In the genomic region with DNA sequence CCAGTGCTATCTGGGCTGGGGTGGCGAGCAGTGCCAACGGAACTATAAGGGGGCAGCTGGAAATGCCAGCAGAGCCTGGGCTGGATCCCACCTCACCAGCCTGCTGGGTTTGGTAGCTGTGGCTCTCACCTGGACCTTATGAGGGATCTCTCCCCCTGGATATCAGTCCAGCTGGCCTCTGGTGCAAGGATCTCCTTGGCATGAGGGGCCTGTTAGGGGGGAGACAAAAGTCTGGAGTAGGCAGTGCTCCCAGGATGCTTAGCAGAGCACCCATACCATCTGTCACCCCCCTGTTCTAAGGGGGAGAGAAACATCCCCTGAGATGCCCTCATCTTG, we compare ENCODE assay signal across 19 mouse cellular contexts. TPM values are rescaled to one million over a fixed set of nuclear protein-coding genes. Genes with fewer than 3 reads are reported as not detected.
DNase-seq lines count a peak whose midpoint lies in the region; ATAC-seq and TF ChIP-seq lines count a peak whose summit lies in the region.
"Had no signal": no experiment of that assay in that cellular context is flagged by ENCODE, and none has a peak within 500 bp of the region (broad histone marks: within the 10 kb centered on the region; RNA-seq: fewer than 3 reads in every experiment).

No protein-coding gene starts in this region.

- H3K27me3 ChIP-seq in erythroblast, embryonic 14.5 days (ENCODE audit: control insufficient read depth): no peaks in the 10 kb centered on the region
- no peaks in the 10 kb centered on the region for H3K27me3 ChIP-seq in hindbrain, embryonic 10.5 days (ENCODE audit: insufficient read depth, poor library complexity, severe bottlenecking)
- H3K27me3 ChIP-seq in hindbrain, embryonic 11.5 days (ENCODE audit: control insufficient read depth, insufficient read depth, low read length): no peaks in the 10 kb centered on the region
- H3K27me3 ChIP-seq in neural tube, embryonic 12.5 days (replicated peaks): no peaks in the 10 kb centered on the region
- no peaks in the 10 kb centered on the region for H3K27me3 ChIP-seq in neural tube, embryonic 15.5 days (replicated peaks)
- no peaks in the 10 kb centered on the region for H3K27me3 ChIP-seq in liver, postnatal 0 days (ENCODE audit: insufficient read depth, low read length)
- H3K27me3 ChIP-seq: forebrain, embryonic 15.5 days; heart, embryonic 15.5 days; hindbrain, embryonic 15.5 days; intestine, embryonic 15.5 days; limb, embryonic 13.5 days; Patski had no signal

- peaks cover 46% of the 10 kb centered on the region for H3K36me3 ChIP-seq in erythroblast, embryonic 14.5 days (ENCODE audit: control insufficient read depth)
- peaks cover 50% of the 10 kb centered on the region for H3K36me3 ChIP-seq in hindbrain, embryonic 10.5 days
- peaks cover 25% of the 10 kb centered on the region for H3K36me3 ChIP-seq in hindbrain, embryonic 11.5 days (ENCODE audit: control insufficient read depth, insufficient read depth, low read length)
- peaks cover 46% of the 10 kb centered on the region for H3K36me3 ChIP-seq in neural tube, embryonic 12.5 days
- H3K36me3 ChIP-seq in neural tube, embryonic 15.5 days: peaks cover 33% of the 10 kb centered on the region
- H3K36me3 ChIP-seq in liver, postnatal 0 days (replicated peaks; ENCODE audit: insufficient read depth, low read length): peaks cover 7% of the 10 kb centered on the region

- H3K4me2 ChIP-seq in hindbrain, embryonic 11.5 days (replicated peaks; ENCODE audit: low read depth, low read length): no peak overlapping the region
- 0 out of 2 replicates have a peak overlapping the region, but pooled peaks have one; percentile 24 for H3K4me2 ChIP-seq in neural tube, embryonic 12.5 days (replicated peaks)
- no peak overlapping the region for H3K4me2 ChIP-seq in neural tube, embryonic 15.5 days
- H3K4me2 ChIP-seq in liver, postnatal 0 days (ENCODE audit: low read depth, low read length): peak overlapping the region; percentile 90; the same call in 1 of the 2 replicates
- H3K4me2 ChIP-seq: forebrain, embryonic 15.5 days; hindbrain, embryonic 15.5 days; intestine, embryonic 15.5 days had no signal

- ATAC-seq in erythroblast, adult 5-6 weeks (replicated peaks; ENCODE audit: low FRiP score, poor library complexity, severe bottlenecking): no peak
- no peak for ATAC-seq in hindbrain, embryonic 11.5 days (ENCODE audit: low FRiP score)
- no peak for ATAC-seq in neural tube, embryonic 12.5 days (ENCODE audit: low FRiP score, low read depth)
- ATAC-seq in neural tube, embryonic 15.5 days (ENCODE audit: low FRiP score): no peak
- ATAC-seq in liver, postnatal 0 days: no peak
- ATAC-seq: forebrain, embryonic 15.5 days; intestine, embryonic 15.5 days; midbrain, embryonic 16.5 days; Patski had no signal

- TF ChIP-seq CTCF in liver, postnatal 0 days (IDR thresholded peaks at IDR 0.05; ENCODE audit: low read depth): no peak

- H3K4me3 ChIP-seq in erythroblast, embryonic 14.5 days (replicated peaks): peak overlapping the region; percentile 93
- peak overlapping the region; percentile 16 for H3K4me3 ChIP-seq in hindbrain, embryonic 10.5 days
- no peak overlapping the region for H3K4me3 ChIP-seq in hindbrain, embryonic 11.5 days (ENCODE audit: low read depth, low read length)
- no peak overlapping the region for H3K4me3 ChIP-seq in neural tube, embryonic 12.5 days
- H3K4me3 ChIP-seq in neural tube, embryonic 15.5 days (replicated peaks): no peak overlapping the region
- H3K4me3 ChIP-seq in liver, postnatal 0 days (ENCODE audit: low read depth, low read length): no peak overlapping the region
- H3K4me3 ChIP-seq: forebrain, embryonic 15.5 days; heart, embryonic 15.5 days; hindbrain, embryonic 15.5 days; intestine, embryonic 15.5 days; limb, embryonic 13.5 days had no signal

- no peak for DNase-seq in hindbrain, embryonic 10.5 days (ENCODE audit: low spot score)
- DNase-seq in hindbrain, embryonic 11.5 days (ENCODE audit: low spot score): no peak
- no peak for DNase-seq in liver, postnatal 0 days
- DNase-seq in cerebellum, postnatal 14 days: no peak
- DNase-seq: adrenal gland, postnatal 10 days; cerebellum, adult 9-11 months; embryo, embryonic 11 days; right cerebral cortex, postnatal 4 days had no signal

- no peak for TF ChIP-seq EP300 in liver, postnatal 0 days (IDR thresholded peaks at IDR 0.05; ENCODE audit: low read depth)

- 98% methylated on average over 2 of the region's 2 CpGs for WGBS in hindbrain, embryonic 10.5 days
- WGBS in hindbrain, embryonic 11.5 days: 100% methylated on average over 2 of the region's 2 CpGs
- WGBS in neural tube, embryonic 12.5 days: 100% methylated on average over 2 of the region's 2 CpGs
- WGBS in neural tube, embryonic 15.5 days: 100% methylated on average over 2 of the region's 2 CpGs
- WGBS in liver, postnatal 0 days (ENCODE audit: insufficient replicate concordance): 91% methylated on average over 2 of the region's 2 CpGs

- no peaks in the 10 kb centered on the region for H3K9me3 ChIP-seq in erythroblast, embryonic 14.5 days (ENCODE audit: control insufficient read depth, low read length)
- no peaks in the 10 kb centered on the region; the same call in 1 of the 2 replicates for H3K9me3 ChIP-seq in hindbrain, embryonic 10.5 days
- no peaks in the 10 kb centered on the region for H3K9me3 ChIP-seq in hindbrain, embryonic 11.5 days (ENCODE audit: control insufficient read depth, low read length)
- H3K9me3 ChIP-seq in neural tube, embryonic 12.5 days: no peaks in the 10 kb centered on the region
- H3K9me3 ChIP-seq in neural tube, embryonic 15.5 days (replicated peaks): no peaks in the 10 kb centered on the region
- H3K9me3 ChIP-seq in liver, postnatal 0 days (ENCODE audit: low read length): no peaks in the 10 kb centered on the region
- H3K9me3 ChIP-seq: forebrain, embryonic 15.5 days; heart, embryonic 15.5 days; hindbrain, embryonic 15.5 days; intestine, embryonic 15.5 days; limb, embryonic 13.5 days had no signal

- 0 out of 2 replicates have a peak overlapping the region, but pooled peaks have one; percentile 42 for H3K27ac ChIP-seq in hindbrain, embryonic 10.5 days
- no peak overlapping the region for H3K27ac ChIP-seq in hindbrain, embryonic 11.5 days (ENCODE audit: low read depth, low read length)
- H3K27ac ChIP-seq in neural tube, embryonic 12.5 days: no peak overlapping the region
- no peak overlapping the region for H3K27ac ChIP-seq in neural tube, embryonic 15.5 days (replicated peaks)
- H3K27ac ChIP-seq in liver, postnatal 0 days (ENCODE audit: low read depth): peak overlapping the region; percentile 87
- H3K27ac ChIP-seq: forebrain, embryonic 15.5 days; hindbrain, embryonic 15.5 days; intestine, embryonic 15.5 days; limb, embryonic 13.5 days had no signal

- peaks cover 88% of the 10 kb centered on the region for H3K4me1 ChIP-seq in erythroblast, embryonic 14.5 days (ENCODE audit: control insufficient read depth)
- H3K4me1 ChIP-seq in hindbrain, embryonic 10.5 days (replicated peaks): peaks cover 66% of the 10 kb centered on the region
- H3K4me1 ChIP-seq in hindbrain, embryonic 11.5 days (replicated peaks; ENCODE audit: control insufficient read depth, insufficient read depth, low read length): peaks cover 14% of the 10 kb centered on the region
- peaks cover 55% of the 10 kb centered on the region for H3K4me1 ChIP-seq in neural tube, embryonic 12.5 days
- peaks cover 46% of the 10 kb centered on the region for H3K4me1 ChIP-seq in neural tube, embryonic 15.5 days
- peaks cover 57% of the 10 kb centered on the region for H3K4me1 ChIP-seq in liver, postnatal 0 days (ENCODE audit: insufficient read depth)

- H3K9ac ChIP-seq in hindbrain, embryonic 11.5 days (ENCODE audit: low read depth, low read length): no peak overlapping the region
- no peak overlapping the region for H3K9ac ChIP-seq in neural tube, embryonic 12.5 days
- no peak overlapping the region for H3K9ac ChIP-seq in neural tube, embryonic 15.5 days (replicated peaks)
- 0 out of 2 replicates have a peak overlapping the region, but pooled peaks have one; percentile 9 for H3K9ac ChIP-seq in liver, postnatal 0 days (replicated peaks)
- H3K9ac ChIP-seq: forebrain, embryonic 15.5 days; heart, embryonic 15.5 days; hindbrain, embryonic 15.5 days; intestine, embryonic 15.5 days; limb, embryonic 13.5 days had no signal

RNA-seq across cellular contexts. Expression of a gene that starts 4.4 kb away (rescaled TPM):
- polyA plus RNA-seq in erythroblast, embryonic 14.5 days (2012): 0.53 and 0.54 TPM in 2 replicates
- 2.7 and 9.8 TPM in 2 replicates for total RNA-seq in erythroblast, adult 5-6 weeks (2015; ENCODE audit: low replicate concordance)
- total RNA-seq in erythroblast, adult 5-6 weeks (2017; ENCODE audit: low replicate concordance): 4.2 and 7.4 TPM in 2 replicates
- polyA plus RNA-seq in hindbrain, embryonic 10.5 days (2016; fragmentation: Nextera tagmentation; extraction: Ambion mirVana): 6.6 and 8.4 TPM in 2 replicates
- polyA plus RNA-seq in hindbrain, embryonic 11.5 days (2014; fragmentation: Nextera tagmentation; extraction: Ambion mirVana): 3.6 and 4.4 TPM in 2 replicates
- polyA plus RNA-seq in neural tube, embryonic 12.5 days (2016; fragmentation: Nextera tagmentation; extraction: Ambion mirVana): 7.2 and 7.5 TPM in 2 replicates
- 8.5 and 11.0 TPM in 2 replicates for polyA plus RNA-seq in neural tube, embryonic 15.5 days (2015; fragmentation: Nextera tagmentation; extraction: Ambion mirVana)
- polyA plus RNA-seq in liver, postnatal 0 days (2015; fragmentation: Nextera tagmentation; extraction: Ambion mirVana): 2.5 and 3.3 TPM in 2 replicates

RNA-seq across cellular contexts. Expression of a gene that starts 4.5 kb away (rescaled TPM):
- 4.1 and 5.4 TPM in 2 replicates for polyA plus RNA-seq in erythroblast, embryonic 14.5 days (2012)
- 1.9 and 2.7 TPM in 2 replicates for total RNA-seq in erythroblast, adult 5-6 weeks (2015; ENCODE audit: low replicate concordance)
- 3.9 and 4.9 TPM in 2 replicates for total RNA-seq in erythroblast, adult 5-6 weeks (2017; ENCODE audit: low replicate concordance)
- polyA plus RNA-seq in hindbrain, embryonic 10.5 days (2016; fragmentation: Nextera tagmentation; extraction: Ambion mirVana): 134 and 135 TPM in 2 replicates
- 116 and 123 TPM in 2 replicates for polyA plus RNA-seq in hindbrain, embryonic 11.5 days (2014; fragmentation: Nextera tagmentation; extraction: Ambion mirVana)
- polyA plus RNA-seq in neural tube, embryonic 12.5 days (2016; fragmentation: Nextera tagmentation; extraction: Ambion mirVana): 93.6 and 97.0 TPM in 2 replicates
- 56.0 and 57.3 TPM in 2 replicates for polyA plus RNA-seq in neural tube, embryonic 15.5 days (2015; fragmentation: Nextera tagmentation; extraction: Ambion mirVana)
- 53.9 and 54.5 TPM in 2 replicates for polyA plus RNA-seq in liver, postnatal 0 days (2015; fragmentation: Nextera tagmentation; extraction: Ambion mirVana)

RNA-seq across cellular contexts. Expression of a gene that starts 6.4 kb away (rescaled TPM):
- 10.1 and 11.4 TPM in 2 replicates for polyA plus RNA-seq in erythroblast, embryonic 14.5 days (2012)
- total RNA-seq in erythroblast, adult 5-6 weeks (2015; ENCODE audit: low replicate concordance): 13.4 and 20.2 TPM in 2 replicates
- 9.5 and 17.9 TPM in 2 replicates for total RNA-seq in erythroblast, adult 5-6 weeks (2017; ENCODE audit: low replicate concordance)
- polyA plus RNA-seq in hindbrain, embryonic 10.5 days (2016; fragmentation: Nextera tagmentation; extraction: Ambion mirVana): 19.2 and 20.8 TPM in 2 replicates
- polyA plus RNA-seq in hindbrain, embryonic 11.5 days (2014; fragmentation: Nextera tagmentation; extraction: Ambion mirVana): 10.5 and 11.3 TPM in 2 replicates
- polyA plus RNA-seq in neural tube, embryonic 12.5 days (2016; fragmentation: Nextera tagmentation; extraction: Ambion mirVana): 12.6 and 15.8 TPM in 2 replicates
- polyA plus RNA-seq in neural tube, embryonic 15.5 days (2015; fragmentation: Nextera tagmentation; extraction: Ambion mirVana): 16.9 and 19.7 TPM in 2 replicates
- 10.4 and 11.6 TPM in 2 replicates for polyA plus RNA-seq in liver, postnatal 0 days (2015; fragmentation: Nextera tagmentation; extraction: Ambion mirVana)

RNA-seq across cellular contexts. Expression of a gene that starts 8.3 kb away (rescaled TPM):
- polyA plus RNA-seq in erythroblast, embryonic 14.5 days (2012): 0.34 TPM in 1 of 2 replicates, not detected in the other
- total RNA-seq in erythroblast, adult 5-6 weeks (2015; ENCODE audit: low replicate concordance): 2.3 and 2.9 TPM in 2 replicates
- 1.1 and 1.4 TPM in 2 replicates for total RNA-seq in erythroblast, adult 5-6 weeks (2017; ENCODE audit: low replicate concordance)
- polyA plus RNA-seq in hindbrain, embryonic 10.5 days (2016; fragmentation: Nextera tagmentation; extraction: Ambion mirVana): 0.41 and 0.77 TPM in 2 replicates
- polyA plus RNA-seq in hindbrain, embryonic 11.5 days (2014; fragmentation: Nextera tagmentation; extraction: Ambion mirVana): 0.18 and 0.39 TPM in 2 replicates
- 0.84 and 1.5 TPM in 2 replicates for polyA plus RNA-seq in neural tube, embryonic 12.5 days (2016; fragmentation: Nextera tagmentation; extraction: Ambion mirVana)
- polyA plus RNA-seq in neural tube, embryonic 15.5 days (2015; fragmentation: Nextera tagmentation; extraction: Ambion mirVana): 2.0 and 2.2 TPM in 2 replicates
- 0.65 and 0.86 TPM in 2 replicates for polyA plus RNA-seq in liver, postnatal 0 days (2015; fragmentation: Nextera tagmentation; extraction: Ambion mirVana)

RNA-seq across cellular contexts. Expression of a gene that starts 9.2 kb away (rescaled TPM):
- polyA plus RNA-seq in erythroblast, embryonic 14.5 days (2012): 3.7 and 5.3 TPM in 2 replicates
- 6.7 and 8.3 TPM in 2 replicates for total RNA-seq in erythroblast, adult 5-6 weeks (2015; ENCODE audit: low replicate concordance)
- total RNA-seq in erythroblast, adult 5-6 weeks (2017; ENCODE audit: low replicate concordance): 4.7 and 5.3 TPM in 2 replicates
- polyA plus RNA-seq in hindbrain, embryonic 10.5 days (2016; fragmentation: Nextera tagmentation; extraction: Ambion mirVana): 79.8 and 87.1 TPM in 2 replicates
- polyA plus RNA-seq in hindbrain, embryonic 11.5 days (2014; fragmentation: Nextera tagmentation; extraction: Ambion mirVana): 88.2 and 92.4 TPM in 2 replicates
- 93.3 and 93.9 TPM in 2 replicates for polyA plus RNA-seq in neural tube, embryonic 12.5 days (2016; fragmentation: Nextera tagmentation; extraction: Ambion mirVana)
- 112 and 125 TPM in 2 replicates for polyA plus RNA-seq in neural tube, embryonic 15.5 days (2015; fragmentation: Nextera tagmentation; extraction: Ambion mirVana)
- polyA plus RNA-seq in liver, postnatal 0 days (2015; fragmentation: Nextera tagmentation; extraction: Ambion mirVana): 34.3 and 35.9 TPM in 2 replicates

Comparison
In these comparisons a context has a peak if more than half of its experiments do, and no peak if none do; other contexts are left out.
1. H3K4me3 ChIP-seq: peak in erythroblast, embryonic 14.5 days (single experiment) and hindbrain, embryonic 10.5 days (single experiment); none in hindbrain, embryonic 11.5 days (single experiment), neural tube, embryonic 12.5 days (single experiment), neural tube, embryonic 15.5 days (single experiment) and liver, postnatal 0 days (single experiment).
2. H3K27ac ChIP-seq: peak in hindbrain, embryonic 10.5 days (single experiment) and liver, postnatal 0 days (single experiment); none in hindbrain, embryonic 11.5 days (single experiment), neural tube, embryonic 12.5 days (single experiment) and neural tube, embryonic 15.5 days (single experiment).
3. H3K4me2 ChIP-seq: peak in neural tube, embryonic 12.5 days (single experiment) and liver, postnatal 0 days (single experiment); none in hindbrain, embryonic 11.5 days (single experiment) and neural tube, embryonic 15.5 days (single experiment).